Mouse (Mus musculus) C2C12 (cell line): ENCODE data around the gene Chst11.

Experiments used
- CTCF ChIP-seq: IDR thresholded peaks from one replicate; pipeline ENCODE4 v1.5.1; 2011; ENCODE audit not compliant: control insufficient read depth, insufficient read depth, insufficient read length
- FOSL1 ChIP-seq: IDR thresholded peaks from one replicate; pipeline ENCODE4 v1.8.0; 2011; ENCODE audit warnings: mild to moderate bottlenecking, low read length; ENCODE audit not compliant: poor library complexity, insufficient read depth, severe bottlenecking
- MAX ChIP-seq: IDR thresholded peaks from one replicate; pipeline ENCODE4 v1.6.1; 2011; ENCODE audit warnings: mild to moderate bottlenecking, control low read depth

- TF ChIP-seq CTCF (no peak), FOSL1 (no peak), MAX (no peak)
Observed at GRCm38 (mm10) chr10:83219729-83220128, 234.4 kb downstream of the Chst11 start.
